Mouse (Mus musculus) cerebellum, adult 11 months (tissue): ENCODE measurements at regions not wholly inside any gene's neighbourhood (a gene's known extent, or its start where the extent isn't known, plus 50 kb on each side); places are given as distances from the start of the nearest gene placed in this dataset.

Source experiments
- DNase-seq: peaks from one replicate; pipeline ENCODE4 v3.0.0; 2022

- DNase-seq: no peak
Observed at GRCm38 (mm10) chr14:104661696-104662095, 139.3 kb upstream of the Rnf219 start.

GRCm38 (mm10) chr14:104658751-104659150 is 136.3 kb upstream of the Rnf219 start:
- DNase-seq: no peak

GRCm38 (mm10) chr14:104649980-104650379 is 127.5 kb upstream of the Rnf219 start:
- no peak for DNase-seq

- no peak for DNase-seq
Observed at GRCm38 (mm10) chr14:104644626-104645025, 122.2 kb upstream of the Rnf219 start.

- no peak for DNase-seq
Observed at GRCm38 (mm10) chr14:104642783-104643182, 120.3 kb upstream of the Rnf219 start.

GRCm38 (mm10) chr14:104639300-104639699 is 116.9 kb upstream of the Rnf219 start:
- no peak for DNase-seq

GRCm38 (mm10) chr14:104611467-104611866 is 89.0 kb upstream of the Rnf219 start:
- no peak for DNase-seq

GRCm38 (mm10) chr14:104610378-104610777 is 87.9 kb upstream of the Rnf219 start:
- DNase-seq: no peak

- no peak for DNase-seq
Observed at GRCm38 (mm10) chr14:104594851-104595250, 72.4 kb upstream of the Rnf219 start.
